Mouse (Mus musculus) lung, embryonic 14.5 days (tissue): ENCODE measurements around the gene Bri3. TPM values are rescaled to one million over a fixed set of nuclear protein-coding genes. Genes with fewer than 3 reads are reported as not detected.
A peak's percentile ranks its signal among the peaks of the same experiment; 100 is the strongest.

Experiments used
- ATAC-seq: fragments of 200-750 bp; cut with Nextera tagmentation; 2 replicates; pipeline ENCODE4 v1.8.0; 2017; ENCODE audit warnings: mild to moderate bottlenecking, moderate TSS enrichment, moderate library complexity; ENCODE audit not compliant: insufficient read depth
- DNase-seq: peaks from one replicate; pipeline ENCODE4 v3.0.0-alpha.2; 2015
- H3K27ac ChIP-seq: fragments of 300-500 bp; sonication (generic); 2 replicates; pipeline ENCODE4 v1.5.1; 2014; ENCODE audit warnings: low read depth, mild to moderate bottlenecking, moderate library complexity
- H3K27me3 ChIP-seq: fragments of 300-500 bp; sonication (generic); 2 replicates; pipeline ENCODE4 v1.6.1; 2014; ENCODE audit warnings: low read length, control low read depth; ENCODE audit not compliant: insufficient read depth
- H3K36me3 ChIP-seq: fragments of 300-500 bp; sonication (generic); 2 replicates; pipeline ENCODE4 v1.6.1; 2014; ENCODE audit warnings: control low read depth; ENCODE audit not compliant: insufficient read depth
- H3K4me1 ChIP-seq: fragments of 300-500 bp; sonication (generic); 2 replicates; pipeline ENCODE4 v1.6.1; 2014; ENCODE audit warnings: antibody characterized with exemption, control low read depth; ENCODE audit not compliant: insufficient read depth
- H3K4me2 ChIP-seq: fragments of 300-500 bp; sonication (generic); 2 replicates; pipeline ENCODE4 v1.6.1; 2014; ENCODE audit warnings: mild to moderate bottlenecking
- H3K4me3 ChIP-seq: fragments of 300-500 bp; sonication (generic); 2 replicates; pipeline ENCODE4 v1.5.1; 2014; ENCODE audit warnings: low read depth, low read length
- H3K9ac ChIP-seq: fragments of 300-500 bp; sonication (generic); 2 replicates; pipeline ENCODE4 v1.6.1; 2014
- H3K9me3 ChIP-seq: fragments of 300-500 bp; sonication (generic); 2 replicates; pipeline ENCODE4 v1.6.1; 2016; ENCODE audit warnings: low read depth, low read length, control low read depth
- CTCF ChIP-seq: IDR thresholded peaks from 2 replicates; pipeline ENCODE4 v1.5.1; 2016; ENCODE audit warnings: antibody characterized with exemption, low read depth
- WGBS: fragments of 180-500 bp; shearing (Covaris S2); extraction: QIAGEN DNeasy Blood & Tissue Kit; methylation state at CpG from one replicate; pipeline ENCODE4 v1.1.7; 2014; 5-methylcytosine and 5-hydroxymethylcytosine counted together
- polyA plus RNA-seq: library from polyadenylated mRNA; unstranded; fragments of >200 nt; fragmentation: Nextera tagmentation; extraction: Ambion mirVana; gene quantifications from 2 replicates; pipeline ENCODE4 v1.2.1, GENCODE M21; 2014

The Bri3 gene
- polyA plus RNA-seq, 1 experiment from 2014 or later = 145 TPM

GRCm38 (mm10) chr5:144260464-144260863 is 16.2 kb downstream of the Bri3 start:
- H3K4me1 ChIP-seq = peaks cover 12% of the 10 kb centered on the region
- no peak overlapping the region for H3K4me2 ChIP-seq
- peaks cover 38% of the 10 kb centered on the region for H3K36me3 ChIP-seq
- H3K27ac ChIP-seq = no peak overlapping the region
- no peaks in the 10 kb centered on the region for H3K27me3 ChIP-seq
- WGBS = 78% methylated on average over 8 of the region's 8 CpGs
- no peaks in the 10 kb centered on the region for H3K9me3 ChIP-seq
- H3K4me3 ChIP-seq = no peak overlapping the region
- no peak overlapping the region for H3K9ac ChIP-seq
- ATAC-seq (no peak), DNase-seq (no peak)
- no peak for TF ChIP-seq CTCF

GRCm38 (mm10) chr5:144261309-144261708 is 17.1 kb downstream of the Bri3 start:
- no peak overlapping the region for H3K4me2 ChIP-seq
- no peak overlapping the region for H3K9ac ChIP-seq
- TF ChIP-seq CTCF = no peak
- H3K9me3 ChIP-seq = no peaks in the 10 kb centered on the region
- ATAC-seq (no peak), DNase-seq (no peak)
- no peak overlapping the region for H3K4me3 ChIP-seq
- 74% methylated on average over 9 of the region's 9 CpGs for WGBS
- H3K36me3 ChIP-seq = peaks cover 43% of the 10 kb centered on the region
- peaks cover 12% of the 10 kb centered on the region for H3K4me1 ChIP-seq
- H3K27ac ChIP-seq = no peak overlapping the region
- H3K27me3 ChIP-seq = no peaks in the 10 kb centered on the region

DNA sequence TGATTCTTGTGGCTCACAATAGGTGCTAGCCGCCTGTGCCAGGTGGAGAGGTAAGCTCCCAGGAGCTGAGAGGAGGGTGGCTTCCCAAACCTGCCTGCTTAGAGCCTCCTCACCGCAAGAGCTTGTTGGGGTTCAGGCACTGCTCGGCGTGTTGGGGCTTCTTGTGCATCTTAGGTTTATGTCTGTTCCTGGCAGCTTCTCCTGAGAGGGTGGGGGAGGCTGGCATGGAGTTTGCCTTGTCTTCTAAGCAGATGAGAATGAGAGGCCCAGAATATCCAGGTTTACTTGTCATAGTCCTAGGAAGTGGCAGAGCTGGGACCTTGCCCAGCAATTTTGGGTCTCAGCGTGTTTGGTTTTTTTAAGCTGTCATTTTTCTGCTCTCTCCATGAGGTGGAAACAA is 17.6 kb downstream of the Bri3 start:
- H3K4me1 ChIP-seq = peaks cover 10% of the 10 kb centered on the region
- H3K27me3 ChIP-seq = no peaks in the 10 kb centered on the region
- H3K9ac ChIP-seq = no peak overlapping the region
- ATAC-seq (no peak), DNase-seq (no peak)
- no peak overlapping the region for H3K27ac ChIP-seq
- H3K4me2 ChIP-seq = no peak overlapping the region
- no peaks in the 10 kb centered on the region for H3K9me3 ChIP-seq
- peaks cover 49% of the 10 kb centered on the region for H3K36me3 ChIP-seq
- 79% methylated on average over 5 of the region's 5 CpGs for WGBS
- no peak for TF ChIP-seq CTCF
- H3K4me3 ChIP-seq = no peak overlapping the region

DNA sequence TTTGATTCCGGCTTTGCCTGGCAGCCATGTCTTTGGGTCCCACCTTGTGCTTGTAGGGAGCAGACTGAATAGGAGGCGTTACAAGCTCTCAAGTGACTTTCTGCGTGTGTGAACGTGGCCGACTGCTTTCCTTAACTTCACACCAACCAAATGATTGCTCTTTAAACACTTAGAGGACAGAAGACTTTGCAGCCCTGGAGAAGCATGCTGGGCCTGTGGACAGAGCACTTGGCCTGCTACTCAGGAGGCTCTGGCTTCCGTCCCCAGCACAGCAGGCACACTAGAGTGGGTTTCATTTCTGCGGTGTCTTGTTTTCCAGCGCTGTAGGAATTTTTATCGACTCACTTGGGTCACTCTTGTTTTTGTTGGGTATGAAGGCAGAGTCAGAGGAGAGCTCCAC is 18.8 kb downstream of the Bri3 start:
- H3K4me2 ChIP-seq = no peak overlapping the region
- WGBS = 57% methylated on average over 9 of the region's 9 CpGs
- TF ChIP-seq CTCF = no peak
- no peak overlapping the region for H3K4me3 ChIP-seq
- H3K9ac ChIP-seq = no peak overlapping the region
- H3K27ac ChIP-seq = no peak overlapping the region
- ATAC-seq (no peak), DNase-seq (peak; percentile 44)
- no peaks in the 10 kb centered on the region for H3K9me3 ChIP-seq
- H3K36me3 ChIP-seq = peaks cover 58% of the 10 kb centered on the region
- no peaks in the 10 kb centered on the region for H3K4me1 ChIP-seq
- no peaks in the 10 kb centered on the region for H3K27me3 ChIP-seq

- H3K4me1 ChIP-seq = no peaks in the 10 kb centered on the region
- no peak for TF ChIP-seq CTCF
- no peak overlapping the region for H3K9ac ChIP-seq
- no peaks in the 10 kb centered on the region for H3K27me3 ChIP-seq
- no peak overlapping the region for H3K4me3 ChIP-seq
- no peak overlapping the region for H3K27ac ChIP-seq
- peaks cover 61% of the 10 kb centered on the region for H3K36me3 ChIP-seq
- H3K4me2 ChIP-seq = no peak overlapping the region
- ATAC-seq = no peak
- 74% methylated on average over 13 of the region's 13 CpGs for WGBS
- H3K9me3 ChIP-seq = no peaks in the 10 kb centered on the region
- DNase-seq = no peak
These were observed 19.3 kb downstream of the Bri3 start for GRCm38 (mm10) chr5:144263496-144263895.

DNA sequence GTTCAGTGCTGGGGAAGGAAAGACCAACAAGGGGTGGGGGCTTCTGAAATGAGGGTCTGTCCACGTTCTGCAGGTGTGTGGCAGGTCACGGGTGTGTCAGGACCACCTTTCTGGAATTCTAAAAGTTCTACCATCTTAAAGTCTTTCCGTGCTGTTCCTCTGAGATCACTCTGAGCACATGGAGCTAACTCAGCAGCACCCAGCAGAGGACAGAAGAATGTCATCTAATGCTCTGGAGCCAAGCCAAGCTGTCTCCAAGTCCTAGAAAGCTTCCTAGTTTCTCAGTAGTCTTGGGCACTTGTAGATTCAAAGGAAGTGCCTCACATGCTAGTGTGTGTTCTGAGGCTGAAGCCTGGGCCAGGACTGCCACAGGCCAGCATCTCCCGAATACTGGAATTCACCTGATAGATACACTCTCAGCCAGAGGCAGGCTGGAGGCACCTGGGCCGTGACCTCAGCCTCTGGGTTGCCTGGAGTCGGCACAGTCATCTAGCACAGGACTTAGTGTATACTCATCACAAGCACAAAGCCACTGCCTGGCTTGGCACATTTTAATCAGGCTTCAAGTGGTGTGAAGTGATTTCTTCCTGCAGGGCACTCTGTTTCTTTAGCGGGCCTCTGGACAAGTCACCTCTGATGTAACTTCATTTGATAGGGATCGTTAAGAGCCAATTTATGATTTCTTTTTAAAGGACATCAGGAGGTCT is 23.5 kb downstream of the Bri3 start:
- Histone ChIP-seq H3K27me3 (no peaks in the 10 kb centered on the region), H3K9ac (no peak overlapping the region), H3K4me1 (no peaks in the 10 kb centered on the region), H3K36me3 (peaks cover 38% of the 10 kb centered on the region), H3K9me3 (no peaks in the 10 kb centered on the region), H3K27ac (no peak overlapping the region), H3K4me3 (no peak overlapping the region), H3K4me2 (no peak overlapping the region)
- no peak for TF ChIP-seq CTCF
- 65% methylated on average over 8 of the region's 8 CpGs for WGBS
- DNase-seq (peak; percentile 74), ATAC-seq (peak; percentile 40; the same call in 1 of the 2 replicates)

DNA sequence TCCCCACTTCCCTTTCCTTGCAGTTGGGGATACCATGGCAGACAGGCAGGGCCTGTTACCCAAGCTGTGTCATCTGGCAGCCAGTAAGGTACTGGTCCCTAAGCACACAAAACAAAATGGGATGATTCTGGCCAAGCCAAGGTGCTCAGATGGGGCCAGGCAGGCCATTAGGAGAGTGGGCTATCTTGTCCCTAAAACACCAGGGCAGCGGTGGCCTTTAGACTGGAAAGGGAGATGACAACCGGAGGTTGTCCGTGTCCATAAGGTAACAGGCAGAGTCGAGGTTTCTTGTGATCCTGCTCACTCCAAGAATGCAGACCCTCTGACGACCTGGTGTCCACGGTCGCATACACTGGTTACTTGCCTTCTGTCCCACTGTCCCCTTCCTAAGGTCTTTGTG is 25.7 kb downstream of the Bri3 start:
- DNase-seq = no peak
- no peak overlapping the region for H3K9ac ChIP-seq
- 84% methylated on average over 7 of the region's 7 CpGs for WGBS
- TF ChIP-seq CTCF = no peak
- no peaks in the 10 kb centered on the region for H3K9me3 ChIP-seq
- ATAC-seq = no peak
- H3K4me2 ChIP-seq = no peak overlapping the region
- no peaks in the 10 kb centered on the region for H3K27me3 ChIP-seq
- H3K4me1 ChIP-seq = no peaks in the 10 kb centered on the region
- H3K4me3 ChIP-seq = no peak overlapping the region
- peaks cover 31% of the 10 kb centered on the region for H3K36me3 ChIP-seq
- H3K27ac ChIP-seq = no peak overlapping the region
